Mouse (Mus musculus) heart, adult 11 months (tissue): ENCODE results near the gene Prps1l3.

Experiments used
- DNase-seq: peaks from one replicate; pipeline ENCODE4 v3.0.0; 2022

The Prps1l3 gene

DNA sequence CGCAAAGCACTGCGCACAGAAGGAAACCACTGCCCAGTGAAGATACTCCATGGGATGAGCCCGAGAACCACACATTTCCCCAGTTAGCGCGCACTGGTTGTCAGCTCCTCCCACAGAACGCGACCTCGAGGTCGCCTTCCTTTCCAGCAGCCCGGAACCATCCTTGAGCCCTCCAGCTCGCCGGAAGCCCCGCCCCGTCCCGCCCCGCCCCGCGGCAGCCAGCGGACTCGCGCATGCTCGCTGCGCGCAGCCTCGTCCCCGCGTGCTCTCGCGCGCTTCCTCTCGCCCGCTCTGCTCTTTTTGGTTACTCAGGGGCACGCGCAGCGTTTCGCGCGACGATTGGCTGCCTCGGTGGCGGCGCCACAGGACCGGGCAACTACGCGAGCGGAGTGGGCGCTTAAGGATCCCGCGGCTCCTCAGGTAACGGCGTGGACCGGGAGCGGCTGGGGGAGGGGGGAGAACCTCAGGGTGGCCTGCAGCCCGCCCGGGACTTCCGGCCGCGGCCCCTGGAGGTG, at the start of gene Prps1l3, which contains the start of gene Mipol1:
Gene Prps1l3 (plus strand): TSS at position 221 of the 515 bp plus-strand sequence.
Gene Mipol1 (plus strand): TSS at position 236 of the 515 bp plus-strand sequence.
- DNase-seq: peak; percentile 99

DNA sequence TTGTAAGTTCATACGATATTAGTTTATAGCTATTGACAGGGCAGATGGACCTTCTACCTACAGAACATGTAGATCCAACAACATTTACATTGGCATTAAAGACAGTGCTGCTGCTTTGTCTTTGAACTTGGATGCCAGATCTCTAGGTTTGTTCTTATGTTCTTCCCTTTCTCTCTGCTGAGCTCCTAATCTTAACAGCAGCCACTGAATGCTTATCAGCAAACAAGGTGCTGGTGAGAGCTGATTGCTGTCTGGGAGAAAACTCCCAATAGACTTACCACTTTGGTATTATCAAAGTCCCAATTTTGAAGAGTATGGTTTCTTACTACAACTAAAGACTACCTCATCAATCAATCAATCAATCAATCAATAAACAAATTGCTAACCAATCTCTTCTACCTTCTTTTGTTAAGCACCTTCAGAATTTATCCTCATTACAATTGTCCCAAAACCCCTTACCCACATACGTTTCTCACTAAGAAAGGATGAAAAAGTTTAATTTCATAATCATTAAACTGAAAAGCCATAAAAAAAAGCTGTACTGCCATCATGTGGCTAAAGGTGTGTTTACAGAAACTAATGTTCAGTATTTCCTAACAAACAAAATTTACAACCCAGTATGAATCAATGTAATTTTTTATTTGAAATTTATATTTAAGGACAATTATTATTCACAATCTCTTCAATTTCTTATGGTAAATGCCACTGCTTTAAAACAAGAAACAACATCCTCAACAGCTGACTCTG, 45.6 kb upstream of the Prps1l3 start:
- no peak for DNase-seq

GRCm38 (mm10) chr12:57185475-57185874, 44.7 kb upstream of the Prps1l3 start:
- DNase-seq: no peak

- DNase-seq: no peak
These were observed 44.1 kb upstream of the Prps1l3 start for GRCm38 (mm10) chr12:57186126-57186525.

DNA sequence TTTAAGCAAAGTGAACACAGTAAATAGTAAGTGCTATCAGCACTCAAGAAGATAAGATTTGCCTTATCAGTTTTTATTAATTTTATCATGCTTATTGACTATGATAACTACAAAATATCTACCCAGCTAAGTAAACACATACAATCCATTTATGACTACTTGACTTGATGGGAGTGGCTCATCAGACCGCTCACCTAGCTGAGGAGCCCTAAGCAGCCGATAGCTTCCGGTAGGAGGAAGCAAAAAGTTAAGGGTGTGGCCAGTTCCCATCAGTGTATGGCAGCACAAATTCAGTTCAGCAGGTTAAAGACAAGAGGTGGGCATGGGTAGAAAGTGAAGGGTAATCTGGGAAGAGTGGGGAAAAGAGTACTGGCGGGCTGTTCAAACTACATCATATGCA, 43.2 kb upstream of the Prps1l3 start:
- DNase-seq: no peak

DNA sequence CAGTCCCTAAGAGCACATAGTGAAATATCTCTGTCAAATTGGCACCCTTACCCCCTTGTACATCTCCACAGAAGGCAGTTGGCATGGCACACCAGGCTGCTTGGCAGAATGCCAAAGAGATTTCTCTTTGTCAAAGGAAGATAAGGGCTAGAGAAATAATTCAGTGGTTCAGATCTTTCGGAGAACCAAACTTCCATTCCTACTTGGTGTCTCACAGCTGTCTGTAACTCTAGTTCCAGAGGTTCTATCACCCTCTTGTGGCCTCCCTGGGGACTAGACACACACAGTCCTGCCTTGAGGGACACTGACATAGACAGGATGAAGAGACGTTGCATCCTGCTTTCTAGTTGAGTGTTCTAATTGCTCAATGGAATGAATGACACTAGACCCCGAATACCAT, 35.6 kb upstream of the Prps1l3 start:
- no peak for DNase-seq

DNA sequence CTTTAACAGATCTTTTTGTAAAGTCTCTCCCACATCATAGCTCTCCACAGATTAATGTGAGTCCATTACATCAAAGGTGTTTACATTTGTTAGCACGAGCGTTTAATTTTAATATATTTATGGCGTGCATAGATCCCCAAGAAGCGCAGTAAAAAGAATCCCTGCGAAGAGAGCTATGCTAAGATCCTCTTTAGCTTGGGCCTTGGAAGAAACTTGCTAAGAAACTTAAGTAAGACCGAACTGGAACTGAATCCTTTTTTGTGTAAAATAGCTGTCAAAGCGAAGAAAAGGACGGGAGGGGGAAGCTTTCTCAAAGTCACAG, 34.0 kb upstream of the Prps1l3 start:
- DNase-seq: no peak

- DNase-seq: peak; percentile 91
These were observed 33.4 kb upstream of the Prps1l3 start for GRCm38 (mm10) chr12:57196608-57197362.

GRCm38 (mm10) chr12:57197363-57198026, 32.7 kb upstream of the Prps1l3 start, which contains the start of gene Slc25a21:
Slc25a21 (minus strand) TSS chr12:57197472.
- DNase-seq: no peak

GRCm38 (mm10) chr12:57198269-57198668, 31.9 kb upstream of the Prps1l3 start:
- DNase-seq: no peak

GRCm38 (mm10) chr12:57199427-57199826, 30.8 kb upstream of the Prps1l3 start:
- no peak for DNase-seq

DNA sequence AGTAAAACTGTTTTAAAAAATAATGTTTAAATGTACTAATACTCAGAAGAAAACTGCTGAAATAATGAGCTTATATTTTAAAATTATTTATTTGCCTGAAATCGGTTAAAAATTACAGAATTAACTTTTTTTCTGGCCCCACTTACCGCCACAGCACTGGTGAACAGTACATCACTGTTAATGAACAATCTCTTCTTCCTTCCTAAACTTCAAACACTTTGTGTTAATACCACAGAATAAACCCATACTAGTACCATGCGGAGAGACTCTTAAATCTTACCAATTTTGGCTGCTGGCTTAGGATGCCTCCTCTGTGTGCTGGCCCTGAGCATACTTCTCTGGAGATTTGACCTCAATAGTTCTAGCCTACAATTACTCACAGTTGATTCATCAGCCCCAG, 28.3 kb upstream of the Prps1l3 start:
- DNase-seq: no peak

DNA sequence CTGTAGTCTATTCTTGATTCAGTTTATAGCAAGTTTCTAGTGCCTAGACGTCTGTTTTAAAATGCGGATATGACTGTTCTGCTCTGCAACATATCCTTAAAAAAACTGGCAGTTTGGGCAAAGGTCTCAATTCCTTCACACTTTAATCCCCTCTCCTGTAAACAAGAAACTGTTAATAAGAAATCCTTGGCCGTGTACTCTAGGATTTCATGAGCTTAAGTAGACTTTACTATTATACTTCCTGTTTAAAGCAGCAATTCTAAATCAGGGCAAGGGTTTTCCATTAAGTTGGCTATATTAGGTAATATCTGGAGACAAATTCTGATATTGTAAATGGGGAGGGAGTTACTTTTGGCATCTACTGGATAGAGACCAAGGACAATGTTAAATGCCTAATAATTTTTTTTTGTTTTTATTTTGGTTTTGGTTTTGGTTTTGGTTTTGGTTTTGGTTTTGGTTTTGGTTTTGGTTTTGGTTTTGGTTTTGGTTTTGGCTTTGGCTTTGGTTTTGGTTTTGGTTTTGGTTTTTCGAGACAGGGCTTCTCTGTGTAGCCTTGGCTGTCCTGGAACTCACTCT, 25.8 kb upstream of the Prps1l3 start:
- no peak for DNase-seq

DNA sequence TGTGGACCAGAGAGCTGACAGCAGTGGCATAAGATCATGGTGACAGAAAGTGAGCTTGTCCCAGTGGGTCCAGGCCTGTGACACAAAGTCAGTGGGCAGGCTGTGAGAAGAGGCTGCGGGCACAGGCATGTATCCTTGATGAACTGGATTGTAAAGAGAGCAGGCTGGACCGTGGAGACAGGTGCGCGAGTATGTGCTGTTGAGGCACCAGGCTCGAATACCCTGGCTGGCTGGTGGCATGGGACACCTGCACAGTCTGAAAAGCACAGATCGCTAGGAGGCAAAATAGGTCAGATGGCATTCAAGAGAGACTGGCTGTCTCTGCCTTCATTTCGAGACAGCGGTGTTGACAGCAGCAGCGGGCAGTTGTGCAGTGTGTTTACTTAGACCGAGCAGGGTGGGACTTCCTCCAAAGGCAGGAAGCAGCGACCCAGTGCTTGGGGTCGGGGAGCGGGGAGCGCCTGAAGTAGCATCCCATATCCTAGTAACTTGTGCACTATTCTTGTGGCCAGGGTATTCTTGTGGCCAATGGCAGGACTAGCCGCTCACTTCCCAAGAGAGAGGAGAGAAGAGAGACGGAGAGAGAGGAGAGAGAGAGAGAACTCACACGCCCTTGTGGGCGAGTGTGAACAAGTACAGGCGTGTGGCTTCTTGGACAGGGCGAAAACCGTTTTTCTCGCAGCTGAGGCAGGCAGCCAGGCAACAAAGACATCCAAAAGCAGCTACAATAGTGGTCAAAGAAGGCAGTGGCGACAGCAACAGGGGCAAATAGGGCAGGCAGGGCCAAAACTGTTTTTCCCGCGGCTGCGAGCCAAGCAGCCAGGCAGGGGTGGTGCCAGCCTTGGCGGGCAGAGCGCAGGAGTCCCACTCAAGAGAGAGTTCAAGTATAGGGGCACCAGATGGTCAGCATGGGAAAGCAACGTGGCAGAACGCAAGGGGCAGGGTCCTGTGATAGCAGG, 18.6 kb upstream of the Prps1l3 start:
- peak; percentile 94 for DNase-seq

- peak; percentile 18 for DNase-seq
These were observed 17.7 kb upstream of the Prps1l3 start for GRCm38 (mm10) chr12:57212463-57212862.

DNA sequence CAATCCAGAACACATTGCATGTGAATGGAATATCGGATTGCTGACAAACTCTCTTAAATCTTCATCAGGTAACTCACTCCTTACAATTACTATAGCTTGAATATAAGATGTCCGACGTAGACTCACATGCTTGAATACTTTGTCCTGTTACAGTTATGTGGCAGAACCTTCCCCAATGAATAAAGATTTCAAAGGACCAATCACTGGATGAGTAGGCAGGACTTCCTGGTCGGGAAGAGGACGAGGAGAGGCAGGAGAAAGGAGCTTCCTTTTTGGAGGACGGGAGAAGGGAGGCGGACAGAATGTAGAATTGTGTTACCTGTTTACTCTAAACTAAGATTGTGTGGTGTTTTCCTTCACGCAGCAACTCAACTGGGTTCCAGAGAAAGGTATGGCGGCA, 3.8 kb upstream of the Prps1l3 start:
- DNase-seq: peak; percentile 61

- peak; percentile 19 for DNase-seq
These were observed 2.4 kb upstream of the Prps1l3 start for GRCm38 (mm10) chr12:57227776-57228175.

- no peak for DNase-seq
These were observed 509 bp upstream of the Prps1l3 start for GRCm38 (mm10) chr12:57229703-57230102.

- peak; percentile 87 for DNase-seq
These were observed 1.1 kb downstream of the Prps1l3 start for GRCm38 (mm10) chr12:57231085-57231875.

DNA sequence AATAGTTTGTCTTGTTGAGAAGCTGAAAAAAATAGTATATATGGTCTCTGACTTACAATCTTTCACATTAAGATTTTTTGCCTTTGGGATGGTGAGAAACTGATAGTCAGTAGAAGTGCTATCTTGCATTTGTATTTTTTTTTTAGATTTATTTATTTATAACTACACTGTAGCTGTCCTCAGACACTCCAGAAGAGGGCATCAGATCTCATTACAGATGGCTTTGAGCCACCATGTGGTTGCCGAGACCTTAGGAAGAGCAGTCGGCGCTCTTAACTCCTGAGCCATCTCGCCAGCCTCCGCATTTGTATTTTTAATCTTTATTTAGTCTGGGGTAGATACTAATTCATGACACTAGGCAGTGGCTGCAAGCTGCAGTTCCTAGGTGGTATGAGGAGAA, 3.2 kb downstream of the Prps1l3 start:
- peak; percentile 65 for DNase-seq
